Mouse (Mus musculus): ENCODE measurements around the gene Arhgap25. TPM values are rescaled to one million over a fixed set of nuclear protein-coding genes. Genes with fewer than 3 reads are reported as not detected.
"Not testable (repeated sequence)": the region's sequence is repeated elsewhere in the genome, so short reads cannot be mapped to it uniquely, and the experiment has no call there.

Gene Arhgap25
- total RNA-seq, 1 experiment from 2014 or later: 5.2 TPM

- no peak for DNase-seq
Observed at GRCm38 (mm10) chr6:87536270-87536669, 3.2 kb upstream of the Arhgap25 start.

- no peak for DNase-seq
Observed at GRCm38 (mm10) chr6:87535651-87536050, 2.6 kb upstream of the Arhgap25 start.

- DNase-seq: no peak
Observed at GRCm38 (mm10) chr6:87534855-87535575, 2.0 kb upstream of the Arhgap25 start.

GRCm38 (mm10) chr6:87531456-87532015 is 1.5 kb downstream of the Arhgap25 start:
- no peak for DNase-seq

- DNase-seq: no peak
Observed at GRCm38 (mm10) chr6:87530386-87530785, 2.7 kb downstream of the Arhgap25 start.

- no peak for DNase-seq
Observed at GRCm38 (mm10) chr6:87527846-87528557, 5.1 kb downstream of the Arhgap25 start.

GRCm38 (mm10) chr6:87527366-87527765 is 5.7 kb downstream of the Arhgap25 start:
- DNase-seq: no peak

GRCm38 (mm10) chr6:87525126-87525525 is 7.9 kb downstream of the Arhgap25 start:
- no peak for DNase-seq

GRCm38 (mm10) chr6:87524281-87524680 is 8.8 kb downstream of the Arhgap25 start:
- no peak for DNase-seq

- no peak for DNase-seq
Observed at GRCm38 (mm10) chr6:87523736-87524135, 9.3 kb downstream of the Arhgap25 start.

- DNase-seq: no peak
Observed at GRCm38 (mm10) chr6:87523085-87523484, 10.0 kb downstream of the Arhgap25 start.

GRCm38 (mm10) chr6:87522236-87522635 is 10.8 kb downstream of the Arhgap25 start:
- DNase-seq: peak; percentile 72

GRCm38 (mm10) chr6:87521705-87522104 is 11.4 kb downstream of the Arhgap25 start:
- DNase-seq: not testable (repeated sequence)

GRCm38 (mm10) chr6:87520572-87520971 is 12.5 kb downstream of the Arhgap25 start:
- no peak for DNase-seq

GRCm38 (mm10) chr6:87519809-87520208 is 13.2 kb downstream of the Arhgap25 start:
- no peak for DNase-seq

- no peak for DNase-seq
Observed at GRCm38 (mm10) chr6:87518622-87519021, 14.4 kb downstream of the Arhgap25 start.

- DNase-seq: no peak
Observed at GRCm38 (mm10) chr6:87517753-87518409, 15.2 kb downstream of the Arhgap25 start.

- no peak for DNase-seq
Observed at GRCm38 (mm10) chr6:87514321-87514720, 18.7 kb downstream of the Arhgap25 start.

- DNase-seq: peak; percentile 81
Observed at GRCm38 (mm10) chr6:87513046-87513767, 19.9 kb downstream of the Arhgap25 start.

GRCm38 (mm10) chr6:87510999-87511398 is 22.1 kb downstream of the Arhgap25 start:
- DNase-seq: no peak

- DNase-seq: no peak
Observed at GRCm38 (mm10) chr6:87509806-87510205, 23.3 kb downstream of the Arhgap25 start.

- no peak for DNase-seq
Observed at GRCm38 (mm10) chr6:87504875-87505274, 28.2 kb downstream of the Arhgap25 start.
